Mouse (Mus musculus) gastrocnemius, postnatal 4 days (tissue): ENCODE results near the gene Nr1h5. TPM values are rescaled to one million over a fixed set of nuclear protein-coding genes. Genes with fewer than 3 reads are reported as not detected.

Source experiments
- total RNA-seq, 2 experiments: library from RNA; stranded (reverse); gene quantifications; 2 replicates each; pipeline ENCODE4 v1.2.3; 2021

Nr1h5 gene
- total RNA-seq, 2 experiments from 2014 or later, result not detected

Other genes starting within 250 kb of the Nr1h5 start
- 10 to 100 TPM; 21.7 to 23.2 TPM for gene Tspan2, start 229.6 kb downstream of the Nr1h5 start, total RNA-seq
- not detected for gene Tshb, start 181.4 kb downstream of the Nr1h5 start, total RNA-seq
- gene Sycp1, start 28.0 kb downstream of the Nr1h5 start, total RNA-seq, result not detected
- 100 to 1,000 TPM in 1 of 2 experiments, 10 to 100 TPM in 1; 88.4 to 102 TPM for gene Sike1, start 31.6 kb upstream of the Nr1h5 start, total RNA-seq
- gene Csde1, start 56.3 kb upstream of the Nr1h5 start, total RNA-seq, result 100 to 1,000 TPM; 357 to 376 TPM
- gene Nras, start 94.2 kb upstream of the Nr1h5 start, total RNA-seq, result 100 to 1,000 TPM; 190 to 191 TPM
- 100 to 1,000 TPM; 366 to 390 TPM for gene Ampd1, start 109.9 kb upstream of the Nr1h5 start, total RNA-seq
- gene Dennd2c, start 138.5 kb upstream of the Nr1h5 start, total RNA-seq, result 10 to 100 TPM; 14.6 to 16.0 TPM
- gene Bcas2, start 207.5 kb upstream of the Nr1h5 start, total RNA-seq, result 10 to 100 TPM; 57.9 to 60.7 TPM